Comparison of ENCODE assay signal across 23 mouse cellular contexts in genomic region chr12:80374736-80375135, GRCm38 (mm10).
"Had no signal": no experiment of that assay in that cellular context is flagged by ENCODE, and none has a peak within 500 bp of the region (broad histone marks: within the 10 kb centered on the region; RNA-seq: fewer than 3 reads in every experiment).

No protein-coding gene starts in this region.

- H3K27me3 ChIP-seq: kidney, embryonic 15.5 days; limb, embryonic 13.5 days; liver, embryonic 12.5 days; liver, embryonic 15.5 days; lung, embryonic 15.5 days; megakaryocyte, embryonic 14.5 days; midbrain, embryonic 13.5 days; neural tube, embryonic 12.5 days; neural tube, embryonic 15.5 days; stomach, embryonic 15.5 days had no signal

- H3K4me1 ChIP-seq: kidney, embryonic 15.5 days; limb, embryonic 10.5 days; liver, embryonic 12.5 days; liver, embryonic 15.5 days; stomach, embryonic 15.5 days had no signal

- ATAC-seq: liver, embryonic 12.5 days; midbrain, embryonic 13.5 days had no signal

- H3K4me2 ChIP-seq: kidney, embryonic 15.5 days; limb, embryonic 13.5 days; liver, embryonic 12.5 days; liver, embryonic 15.5 days; lung, embryonic 15.5 days; midbrain, embryonic 13.5 days; neural tube, embryonic 12.5 days; neural tube, embryonic 15.5 days; stomach, embryonic 15.5 days had no signal

- H3K9ac ChIP-seq: kidney, embryonic 15.5 days; limb, embryonic 13.5 days; liver, embryonic 12.5 days; liver, embryonic 15.5 days; lung, embryonic 15.5 days; midbrain, embryonic 13.5 days; neural tube, embryonic 12.5 days; neural tube, embryonic 15.5 days; stomach, embryonic 15.5 days had no signal

- H3K27ac ChIP-seq: kidney, embryonic 15.5 days; limb, embryonic 10.5 days; limb, embryonic 13.5 days; liver, embryonic 12.5 days; liver, embryonic 15.5 days; lung, embryonic 15.5 days; midbrain, embryonic 10.5 days; midbrain, embryonic 13.5 days; neural tube, embryonic 12.5 days; neural tube, embryonic 15.5 days; stomach, embryonic 15.5 days had no signal

- DNase-seq: kidney, postnatal 10 days; kidney, postnatal 36 days; layer of hippocampus, adult 9-11 months; liver; lung, adult 18-20 months; lung, postnatal 10 days; lung, postnatal 36 days; retina, postnatal 1 day; right cerebral cortex, postnatal 25 days; spleen, adult 18-20 months; thymus, postnatal 36 days had no signal

- H3K4me3 ChIP-seq: kidney, embryonic 15.5 days; limb, embryonic 10.5 days; limb, embryonic 13.5 days; liver, embryonic 12.5 days; liver, embryonic 15.5 days; lung, embryonic 15.5 days; megakaryocyte, embryonic 14.5 days; midbrain, embryonic 10.5 days; midbrain, embryonic 13.5 days; neural tube, embryonic 12.5 days; neural tube, embryonic 15.5 days; stomach, embryonic 15.5 days had no signal

- H3K9me3 ChIP-seq: kidney, embryonic 15.5 days; limb, embryonic 10.5 days; limb, embryonic 13.5 days; liver, embryonic 12.5 days; liver, embryonic 15.5 days; lung, embryonic 15.5 days; megakaryocyte, embryonic 14.5 days; midbrain, embryonic 10.5 days; midbrain, embryonic 13.5 days; neural tube, embryonic 12.5 days; neural tube, embryonic 15.5 days; stomach, embryonic 15.5 days had no signal
